15 mouse cellular contexts compared by ENCODE assay signal in the genomic region with DNA sequence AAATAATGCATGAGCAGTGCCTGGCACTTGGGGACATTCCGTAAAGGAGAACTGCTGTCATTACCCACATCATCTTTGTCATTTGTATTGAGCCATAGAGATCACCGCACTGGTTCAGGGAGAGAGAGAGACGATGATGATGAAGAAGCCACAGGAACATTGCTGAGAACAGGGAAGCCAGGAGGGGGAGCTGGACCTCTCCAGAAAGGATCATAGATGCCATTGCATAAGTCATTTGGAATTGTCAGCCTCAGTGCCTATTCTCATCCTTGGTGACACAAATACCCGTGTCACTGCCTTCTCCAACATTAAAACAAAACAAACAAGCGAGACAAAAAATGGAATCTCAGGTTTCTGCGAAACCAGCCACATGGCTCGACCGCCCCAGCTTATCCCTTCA. TPM values are rescaled to one million over a fixed set of nuclear protein-coding genes. Genes with fewer than 3 reads are reported as not detected.
DNase-seq lines count a peak whose midpoint lies in the region; ATAC-seq and TF ChIP-seq lines count a peak whose summit lies in the region.
"Had no signal": no experiment of that assay in that cellular context is flagged by ENCODE, and none has a peak within 500 bp of the region (broad histone marks: within the 10 kb centered on the region; RNA-seq: fewer than 3 reads in every experiment).

No protein-coding gene starts in this region.

- no peak overlapping the region for H3K4me3 ChIP-seq in forebrain, postnatal 0 days (ENCODE audit: low read depth, low read length)
- no peak overlapping the region for H3K4me3 ChIP-seq in forebrain, embryonic 15.5 days
- no peak overlapping the region for H3K4me3 ChIP-seq in kidney, embryonic 16.5 days (ENCODE audit: low read length)
- H3K4me3 ChIP-seq in lung, postnatal 0 days (ENCODE audit: low read depth, low read length), result no peak overlapping the region
- H3K4me3 ChIP-seq: erythroblast, embryonic 14.5 days; heart, embryonic 15.5 days; megakaryocyte, embryonic 14.5 days; neural tube, embryonic 15.5 days had no signal

- WGBS in forebrain, postnatal 0 days, result 79% methylated on average over 8 of the region's 8 CpGs
- WGBS in forebrain, embryonic 15.5 days, result 86% methylated on average over 8 of the region's 8 CpGs
- WGBS in kidney, embryonic 16.5 days, result 46% methylated on average over 8 of the region's 8 CpGs
- WGBS in lung, postnatal 0 days, result 68% methylated on average over 8 of the region's 8 CpGs

- no peak overlapping the region for H3K27ac ChIP-seq in forebrain, postnatal 0 days (ENCODE audit: low read depth, low read length)
- no peak overlapping the region for H3K27ac ChIP-seq in forebrain, embryonic 15.5 days (replicated peaks)
- H3K27ac ChIP-seq in kidney, embryonic 16.5 days (ENCODE audit: low read length), result no peak overlapping the region
- H3K27ac ChIP-seq in lung, postnatal 0 days (ENCODE audit: low read length), result no peak overlapping the region
- H3K27ac ChIP-seq: heart, embryonic 15.5 days; liver, embryonic 14.5 days; neural tube, embryonic 15.5 days had no signal

- no peaks in the 10 kb centered on the region for H3K36me3 ChIP-seq in forebrain, postnatal 0 days (ENCODE audit: insufficient read depth)
- no peaks in the 10 kb centered on the region for H3K36me3 ChIP-seq in forebrain, embryonic 15.5 days
- no peaks in the 10 kb centered on the region for H3K36me3 ChIP-seq in kidney, embryonic 16.5 days (ENCODE audit: insufficient read depth, low read length)
- no peaks in the 10 kb centered on the region for H3K36me3 ChIP-seq in lung, postnatal 0 days (ENCODE audit: insufficient read depth, low read length)
- H3K36me3 ChIP-seq: heart, embryonic 15.5 days; neural tube, embryonic 15.5 days had no signal

- no peak overlapping the region for H3K4me2 ChIP-seq in forebrain, postnatal 0 days (ENCODE audit: low read depth)
- H3K4me2 ChIP-seq in forebrain, embryonic 15.5 days (replicated peaks), result no peak overlapping the region
- H3K4me2 ChIP-seq in kidney, embryonic 16.5 days (replicated peaks; ENCODE audit: low read depth, low read length), result no peak overlapping the region
- H3K4me2 ChIP-seq in lung, postnatal 0 days (replicated peaks; ENCODE audit: low read depth, low read length), result no peak overlapping the region
- H3K4me2 ChIP-seq: heart, embryonic 15.5 days; neural tube, embryonic 15.5 days had no signal

- H3K27me3 ChIP-seq in forebrain, postnatal 0 days (ENCODE audit: insufficient read depth, low read length), result no peaks in the 10 kb centered on the region
- no peaks in the 10 kb centered on the region for H3K27me3 ChIP-seq in forebrain, embryonic 15.5 days
- H3K27me3 ChIP-seq in kidney, embryonic 16.5 days (ENCODE audit: insufficient read depth, low read length), result no peaks in the 10 kb centered on the region
- H3K27me3 ChIP-seq in lung, postnatal 0 days (replicated peaks; ENCODE audit: insufficient read depth, low read length), result no peaks in the 10 kb centered on the region
- H3K27me3 ChIP-seq: heart, embryonic 15.5 days; neural tube, embryonic 15.5 days had no signal

- no peak overlapping the region for H3K9ac ChIP-seq in forebrain, postnatal 0 days
- no peak overlapping the region for H3K9ac ChIP-seq in forebrain, embryonic 15.5 days (replicated peaks)
- H3K9ac ChIP-seq in kidney, embryonic 16.5 days (replicated peaks; ENCODE audit: low read length), result no peak overlapping the region
- H3K9ac ChIP-seq in lung, postnatal 0 days (replicated peaks; ENCODE audit: low read depth), result no peak overlapping the region
- H3K9ac ChIP-seq: heart, embryonic 15.5 days; liver, embryonic 14.5 days; neural tube, embryonic 15.5 days had no signal

- TF ChIP-seq EP300 in lung, postnatal 0 days (IDR thresholded peaks at IDR 0.05), result no peak

- no peaks in the 10 kb centered on the region for H3K9me3 ChIP-seq in forebrain, postnatal 0 days (ENCODE audit: low read length)
- H3K9me3 ChIP-seq in forebrain, embryonic 15.5 days, result no peaks in the 10 kb centered on the region
- H3K9me3 ChIP-seq in kidney, embryonic 16.5 days (ENCODE audit: low read length), result no peaks in the 10 kb centered on the region
- H3K9me3 ChIP-seq in lung, postnatal 0 days (ENCODE audit: low read length), result no peaks in the 10 kb centered on the region
- H3K9me3 ChIP-seq: heart, embryonic 15.5 days; megakaryocyte, embryonic 14.5 days; neural tube, embryonic 15.5 days had no signal

- 0 out of 2 replicates have a peak, but pooled peaks have one; percentile 21 for TF ChIP-seq CTCF in forebrain, postnatal 0 days (IDR thresholded peaks at IDR 0.05; ENCODE audit: low read depth)
- peak; percentile 66 for TF ChIP-seq CTCF in lung, postnatal 0 days (IDR thresholded peaks at IDR 0.05)

- ATAC-seq in forebrain, postnatal 0 days, result no peak
- no peak for ATAC-seq in forebrain, embryonic 15.5 days (replicated peaks)
- no peak for ATAC-seq in kidney, embryonic 16.5 days (ENCODE audit: low FRiP score, low TSS enrichment)
- no peak for ATAC-seq in lung, postnatal 0 days
- ATAC-seq in inflammation-experienced regulatory T-cells, adult 6 months, result no peak
- ATAC-seq: hindbrain, embryonic 16.5 days had no signal

- H3K4me1 ChIP-seq in forebrain, postnatal 0 days (ENCODE audit: insufficient read depth), result no peaks in the 10 kb centered on the region
- H3K4me1 ChIP-seq in forebrain, embryonic 15.5 days, result peaks cover 4% of the 10 kb centered on the region; the same call in 1 of the 2 replicates
- H3K4me1 ChIP-seq in kidney, embryonic 16.5 days (ENCODE audit: insufficient read depth, low read length), result peaks cover 4% of the 10 kb centered on the region; the same call in 1 of the 2 replicates
- no peaks in the 10 kb centered on the region for H3K4me1 ChIP-seq in lung, postnatal 0 days (ENCODE audit: insufficient read depth, low read depth, low read length)
- H3K4me1 ChIP-seq: heart, embryonic 15.5 days; neural tube, embryonic 15.5 days had no signal

- no peak for DNase-seq in forebrain, postnatal 0 days
- peak; percentile 29 for DNase-seq in kidney, adult 9 months
- peak; percentile 55 for DNase-seq in brain, adult 2 months (ENCODE audit: low read depth, low spot score)
- DNase-seq in lung, postnatal 0 days (ENCODE audit: low spot score), result peak; percentile 57
- no peak for DNase-seq in cerebellum, adult 8-10 months
- DNase-seq: cerebellum, adult 9-11 months had no signal

RNA-seq across cellular contexts. Expression of a gene that starts 23.7 kb away (rescaled TPM):
- 30.9 and 37.6 TPM in 2 replicates for total RNA-seq in forebrain, postnatal 0 days (2014; rRNA removed)
- 6.1 and 6.3 TPM in 2 replicates for polyA plus RNA-seq in forebrain, postnatal 0 days (2015; fragmentation: Nextera tagmentation; extraction: Ambion mirVana)
- 12.6 and 14.2 TPM in 2 replicates for polyA plus RNA-seq in forebrain, embryonic 15.5 days (2015; fragmentation: Nextera tagmentation; extraction: Ambion mirVana)
- polyA plus RNA-seq in kidney, embryonic 16.5 days (2015; fragmentation: Nextera tagmentation; extraction: Ambion mirVana), result 9.1 and 12.5 TPM in 2 replicates
- polyA plus RNA-seq in lung, postnatal 0 days (2015; fragmentation: Nextera tagmentation; extraction: Ambion mirVana), result 12.8 and 13.5 TPM in 2 replicates
- polyA plus RNA-seq in inflammation-experienced regulatory T-cells, adult 6 months (2017; shearing (Covaris generic)), result 10 to 100 TPM in 2 of 3 experiments, 1 to 10 TPM in 1; 3.3 to 14.3 (median 12.6) TPM

RNA-seq across cellular contexts. Expression of a gene that starts 55.2 kb away (rescaled TPM):
- 41.4 and 49.2 TPM in 2 replicates for total RNA-seq in forebrain, postnatal 0 days (2014; rRNA removed)
- polyA plus RNA-seq in forebrain, postnatal 0 days (2015; fragmentation: Nextera tagmentation; extraction: Ambion mirVana), result 4.3 and 6.5 TPM in 2 replicates
- 7.1 and 7.9 TPM in 2 replicates for polyA plus RNA-seq in forebrain, embryonic 15.5 days (2015; fragmentation: Nextera tagmentation; extraction: Ambion mirVana)
- 0.73 and 0.97 TPM in 2 replicates for polyA plus RNA-seq in kidney, embryonic 16.5 days (2015; fragmentation: Nextera tagmentation; extraction: Ambion mirVana)
- 3.3 and 3.6 TPM in 2 replicates for polyA plus RNA-seq in lung, postnatal 0 days (2015; fragmentation: Nextera tagmentation; extraction: Ambion mirVana)
- polyA plus RNA-seq in inflammation-experienced regulatory T-cells, adult 6 months (2017; shearing (Covaris generic)), result under 1 TPM in 2 of 3 experiments, not detected in 1; 0.11 to 0.20 TPM
- polyA plus RNA-seq: erythroblast, embryonic 14.5 days had no signal

Comparison
In these comparisons a context has a peak if more than half of its experiments do, and no peak if none do; other contexts are left out.
1. DNase-seq: peak in kidney, adult 9 months (single experiment), brain, adult 2 months (single experiment) and lung, postnatal 0 days (single experiment); none in forebrain, postnatal 0 days (single experiment) and cerebellum, adult 8-10 months (single experiment).